Mouse (Mus musculus) brain, embryonic 14.5 days (tissue): ENCODE data around the gene Psme2.

Experiments
- CTCF ChIP-seq: fragments of 200-500 bp; IDR thresholded peaks from 2 replicates; pipeline ENCODE4 v1.5.1; 2012; ENCODE audit warnings: inconsistent platforms, mild to moderate bottlenecking, moderate library complexity, borderline replicate concordance; ENCODE audit not compliant: insufficient read depth, insufficient read length; ENCODE audit errors: extremely low read depth
- POLR2A ChIP-seq: fragments of 200-500 bp; IDR thresholded peaks from 2 replicates; pipeline ENCODE4 v1.6.1; 2012; ENCODE audit warnings: mild to moderate bottlenecking, inconsistent platforms, borderline replicate concordance; ENCODE audit not compliant: poor library complexity, insufficient read depth, insufficient read length, severe bottlenecking; ENCODE audit errors: extremely low read depth

GRCm38 (mm10) chr14:55561860-55562259, 29.1 kb downstream of the Psme2 start:
- TF ChIP-seq POLR2A (no peak), CTCF (no peak)
